Mouse (Mus musculus): ENCODE measurements around the gene BC035947. TPM values are rescaled to one million over a fixed set of nuclear protein-coding genes. Genes with fewer than 3 reads are reported as not detected.

BC035947 gene
- polyA plus RNA-seq, 1 experiment from 2014 or later: 1.6 TPM

- H3K4me2 ChIP-seq (ENCODE audit: low read length): peak overlapping the region; percentile 85
- H3K4me3 ChIP-seq (ENCODE audit: low read depth, low read length): peak overlapping the region; percentile 38
- no peaks in the 10 kb centered on the region for H3K36me3 ChIP-seq (ENCODE audit: control insufficient read depth, insufficient read depth, low read length)
- ATAC-seq: peak; percentile 51; the same call in 1 of the 2 replicates
- WGBS: 35% methylated on average over 19 of the region's 19 CpGs
- H3K9ac ChIP-seq (ENCODE audit: low read depth, low read length): no peak overlapping the region
- H3K27me3 ChIP-seq (ENCODE audit: control insufficient read depth, insufficient read depth, low read depth, low read length): 0 out of 2 replicates have a peak, but pooled peaks cover 2% of the 10 kb centered on the region
- H3K27ac ChIP-seq (ENCODE audit: low read length): peak overlapping the region; percentile 80; the same call in 1 of the 2 replicates
- H3K9me3 ChIP-seq (replicated peaks; ENCODE audit: control insufficient read depth, low read length, poor library complexity, severe bottlenecking): no peaks in the 10 kb centered on the region
- peaks cover 12% of the 10 kb centered on the region for H3K4me1 ChIP-seq (ENCODE audit: control insufficient read depth, insufficient read depth, low read length)
Measured at GRCm38 (mm10) chr1:78536310-78537164, 24.6 kb upstream of the BC035947 start.

GRCm38 (mm10) chr1:78534428-78535150 lies 22.6 kb upstream of the BC035947 start:
- H3K9me3 ChIP-seq (replicated peaks; ENCODE audit: control insufficient read depth, low read length, poor library complexity, severe bottlenecking): no peaks in the 10 kb centered on the region
- peaks cover 12% of the 10 kb centered on the region for H3K4me1 ChIP-seq (ENCODE audit: control insufficient read depth, insufficient read depth, low read length)
- no peak overlapping the region for H3K9ac ChIP-seq (ENCODE audit: low read depth, low read length)
- H3K4me2 ChIP-seq (ENCODE audit: low read length): no peak overlapping the region
- no peak overlapping the region for H3K27ac ChIP-seq (ENCODE audit: low read length)
- H3K27me3 ChIP-seq (ENCODE audit: control insufficient read depth, insufficient read depth, low read depth, low read length): 0 out of 2 replicates have a peak, but pooled peaks cover 2% of the 10 kb centered on the region
- no peak for ATAC-seq
- WGBS: 92% methylated on average over 9 of the region's 9 CpGs
- no peaks in the 10 kb centered on the region for H3K36me3 ChIP-seq (ENCODE audit: control insufficient read depth, insufficient read depth, low read length)
- H3K4me3 ChIP-seq (ENCODE audit: low read depth, low read length): no peak overlapping the region

- no peak for ATAC-seq
- Histone ChIP-seq H3K4me1 (ENCODE audit: control insufficient read depth, insufficient read depth, low read length) (peaks cover 6% of the 10 kb centered on the region), H3K27ac (ENCODE audit: low read length) (no peak overlapping the region), H3K4me3 (ENCODE audit: low read depth, low read length) (no peak overlapping the region), H3K9ac (ENCODE audit: low read depth, low read length) (no peak overlapping the region), H3K36me3 (ENCODE audit: control insufficient read depth, insufficient read depth, low read length) (no peaks in the 10 kb centered on the region), H3K9me3 (replicated peaks; ENCODE audit: control insufficient read depth, low read length, poor library complexity, severe bottlenecking) (no peaks in the 10 kb centered on the region), H3K27me3 (ENCODE audit: control insufficient read depth, insufficient read depth, low read depth, low read length) (0 out of 2 replicates have a peak, but pooled peaks cover 2% of the 10 kb centered on the region), H3K4me2 (ENCODE audit: low read length) (no peak overlapping the region)
- 86% methylated on average over 15 of the region's 15 CpGs for WGBS
Measured at GRCm38 (mm10) chr1:78532184-78532800, 20.3 kb upstream of the BC035947 start.

- Histone ChIP-seq H3K4me3 (ENCODE audit: low read depth, low read length) (no peak overlapping the region), H3K27ac (ENCODE audit: low read length) (no peak overlapping the region), H3K4me2 (ENCODE audit: low read length) (no peak overlapping the region), H3K4me1 (ENCODE audit: control insufficient read depth, insufficient read depth, low read length) (no peaks in the 10 kb centered on the region), H3K27me3 (ENCODE audit: control insufficient read depth, insufficient read depth, low read depth, low read length) (0 out of 2 replicates have a peak, but pooled peaks cover 2% of the 10 kb centered on the region), H3K9me3 (replicated peaks; ENCODE audit: control insufficient read depth, low read length, poor library complexity, severe bottlenecking) (no peaks in the 10 kb centered on the region), H3K36me3 (ENCODE audit: control insufficient read depth, insufficient read depth, low read length) (no peaks in the 10 kb centered on the region), H3K9ac (ENCODE audit: low read depth, low read length) (no peak overlapping the region)
- WGBS: 76% methylated on average over 7 of the region's 7 CpGs
- ATAC-seq: no peak
Measured at GRCm38 (mm10) chr1:78530500-78531215, 18.7 kb upstream of the BC035947 start.

GRCm38 (mm10) chr1:78529011-78529410 lies 17.1 kb upstream of the BC035947 start:
- H3K4me3 ChIP-seq (ENCODE audit: low read depth, low read length): no peak overlapping the region
- no peak overlapping the region for H3K4me2 ChIP-seq (ENCODE audit: low read length)
- 92% methylated on average over 8 of the region's 8 CpGs for WGBS
- H3K27me3 ChIP-seq (ENCODE audit: control insufficient read depth, insufficient read depth, low read depth, low read length): no peaks in the 10 kb centered on the region
- no peaks in the 10 kb centered on the region for H3K36me3 ChIP-seq (ENCODE audit: control insufficient read depth, insufficient read depth, low read length)
- ATAC-seq: no peak
- H3K9me3 ChIP-seq (replicated peaks; ENCODE audit: control insufficient read depth, low read length, poor library complexity, severe bottlenecking): no peaks in the 10 kb centered on the region
- H3K9ac ChIP-seq (ENCODE audit: low read depth, low read length): no peak overlapping the region
- no peaks in the 10 kb centered on the region for H3K4me1 ChIP-seq (ENCODE audit: control insufficient read depth, insufficient read depth, low read length)
- H3K27ac ChIP-seq (ENCODE audit: low read length): no peak overlapping the region

- Histone ChIP-seq H3K36me3 (ENCODE audit: control insufficient read depth, insufficient read depth, low read length) (no peaks in the 10 kb centered on the region), H3K9me3 (replicated peaks; ENCODE audit: control insufficient read depth, low read length, poor library complexity, severe bottlenecking) (no peaks in the 10 kb centered on the region), H3K4me2 (ENCODE audit: low read length) (no peak overlapping the region), H3K27ac (ENCODE audit: low read length) (no peak overlapping the region), H3K4me1 (ENCODE audit: control insufficient read depth, insufficient read depth, low read length) (no peaks in the 10 kb centered on the region), H3K27me3 (ENCODE audit: control insufficient read depth, insufficient read depth, low read depth, low read length) (no peaks in the 10 kb centered on the region), H3K4me3 (ENCODE audit: low read depth, low read length) (no peak overlapping the region), H3K9ac (ENCODE audit: low read depth, low read length) (no peak overlapping the region)
- WGBS: 94% methylated on average over 3 of the region's 3 CpGs
- no peak for ATAC-seq
Measured at GRCm38 (mm10) chr1:78528356-78528755, 16.4 kb upstream of the BC035947 start.

GRCm38 (mm10) chr1:78525189-78525886 lies 13.4 kb upstream of the BC035947 start:
- no peak overlapping the region for H3K4me2 ChIP-seq (ENCODE audit: low read length)
- no peaks in the 10 kb centered on the region for H3K9me3 ChIP-seq (replicated peaks; ENCODE audit: control insufficient read depth, low read length, poor library complexity, severe bottlenecking)

GRCm38 (mm10) chr1:78518907-78519306 lies 6.9 kb upstream of the BC035947 start:
- no peak overlapping the region for H3K4me3 ChIP-seq (ENCODE audit: low read depth, low read length)

More at GRCm38 (mm10) chr1:78525189-78525886, 13.4 kb upstream of the BC035947 start:
- Histone ChIP-seq H3K27me3 (ENCODE audit: control insufficient read depth, insufficient read depth, low read depth, low read length) (no peaks in the 10 kb centered on the region), H3K27ac (ENCODE audit: low read length) (no peak overlapping the region), H3K9ac (ENCODE audit: low read depth, low read length) (no peak overlapping the region), H3K4me1 (ENCODE audit: control insufficient read depth, insufficient read depth, low read length) (no peaks in the 10 kb centered on the region), H3K36me3 (ENCODE audit: control insufficient read depth, insufficient read depth, low read length) (no peaks in the 10 kb centered on the region), H3K4me3 (ENCODE audit: low read depth, low read length) (no peak overlapping the region)
- WGBS: 47% methylated on average over 23 of the region's 23 CpGs
- no peak for ATAC-seq

More at GRCm38 (mm10) chr1:78518907-78519306, 6.9 kb upstream of the BC035947 start:
- Histone ChIP-seq H3K27ac (ENCODE audit: low read length) (no peak overlapping the region), H3K9me3 (replicated peaks; ENCODE audit: control insufficient read depth, low read length, poor library complexity, severe bottlenecking) (no peaks in the 10 kb centered on the region), H3K4me1 (ENCODE audit: control insufficient read depth, insufficient read depth, low read length) (no peaks in the 10 kb centered on the region), H3K27me3 (ENCODE audit: control insufficient read depth, insufficient read depth, low read depth, low read length) (no peaks in the 10 kb centered on the region), H3K36me3 (ENCODE audit: control insufficient read depth, insufficient read depth, low read length) (no peaks in the 10 kb centered on the region), H3K4me2 (ENCODE audit: low read length) (no peak overlapping the region), H3K9ac (ENCODE audit: low read depth, low read length) (no peak overlapping the region)
- ATAC-seq: no peak
- 89% methylated on average over 7 of the region's 7 CpGs for whole genome bisulfite sequencing

All from midbrain, embryonic 16.5 days (tissue).